Comparison of ENCODE assay signal across 20 mouse cellular contexts in genomic region chr6:114457299-114457698, GRCm38 (mm10). TPM values are rescaled to one million over a fixed set of nuclear protein-coding genes. Genes with fewer than 3 reads are reported as not detected.
DNase-seq lines count a peak whose midpoint lies in the region; ATAC-seq and TF ChIP-seq lines count a peak whose summit lies in the region.
"Had no signal": no experiment of that assay in that cellular context is flagged by ENCODE, and none has a peak within 500 bp of the region (broad histone marks: within the 10 kb centered on the region; RNA-seq: fewer than 3 reads in every experiment).

No protein-coding gene starts in this region.

- H3K9ac ChIP-seq in liver, postnatal 0 days (replicated peaks), result no peak overlapping the region
- no peak overlapping the region for H3K9ac ChIP-seq in liver, embryonic 11.5 days (ENCODE audit: low read depth, low read length)
- H3K9ac ChIP-seq in midbrain, embryonic 15.5 days, result no peak overlapping the region
- H3K9ac ChIP-seq: embryonic facial prominence, embryonic 12.5 days; forebrain, embryonic 13.5 days; heart, embryonic 15.5 days; liver, embryonic 13.5 days; midbrain, embryonic 12.5 days had no signal

- no peaks in the 10 kb centered on the region; the same call in 1 of the 2 replicates for H3K9me3 ChIP-seq in liver, postnatal 0 days (ENCODE audit: low read length)
- no peaks in the 10 kb centered on the region for H3K9me3 ChIP-seq in liver, embryonic 11.5 days (ENCODE audit: control insufficient read depth, low read length)
- H3K9me3 ChIP-seq in midbrain, embryonic 15.5 days, result no peaks in the 10 kb centered on the region
- H3K9me3 ChIP-seq: embryonic facial prominence, embryonic 12.5 days; forebrain, embryonic 13.5 days; heart, embryonic 15.5 days; liver, embryonic 13.5 days had no signal

- H3K27me3 ChIP-seq in liver, postnatal 0 days (ENCODE audit: insufficient read depth, low read length), result no peaks in the 10 kb centered on the region
- no peaks in the 10 kb centered on the region for H3K27me3 ChIP-seq in liver, embryonic 11.5 days (replicated peaks; ENCODE audit: control insufficient read depth, insufficient read depth, low read length)
- H3K27me3 ChIP-seq in kidney, adult 2 months (replicated peaks; ENCODE audit: control insufficient read depth, insufficient read depth, low read length), result no peaks in the 10 kb centered on the region
- H3K27me3 ChIP-seq in midbrain, embryonic 15.5 days (replicated peaks), result no peaks in the 10 kb centered on the region
- H3K27me3 ChIP-seq: embryonic facial prominence, embryonic 12.5 days; forebrain, embryonic 13.5 days; heart, embryonic 15.5 days; liver, embryonic 13.5 days; midbrain, embryonic 12.5 days had no signal

- H3K79me2 ChIP-seq in macrophage (ENCODE audit: inconsistent target), result no peaks in the 10 kb centered on the region

- no peak overlapping the region for H3K27ac ChIP-seq in liver, postnatal 0 days (ENCODE audit: low read depth)
- H3K27ac ChIP-seq in liver, embryonic 11.5 days (ENCODE audit: low read depth, low read length), result no peak overlapping the region
- peak overlapping the region; percentile 38; the same call in 1 of the 2 replicates for H3K27ac ChIP-seq in macrophage
- no peak overlapping the region for H3K27ac ChIP-seq in kidney, adult 2 months (ENCODE audit: insufficient read depth, low read depth, low read length)
- no peak overlapping the region for H3K27ac ChIP-seq in midbrain, embryonic 15.5 days
- H3K27ac ChIP-seq: embryonic facial prominence, embryonic 12.5 days; forebrain, embryonic 13.5 days; heart, embryonic 15.5 days; liver, embryonic 13.5 days; midbrain, embryonic 12.5 days had no signal

- H3K4me2 ChIP-seq in liver, postnatal 0 days (ENCODE audit: low read depth, low read length), result no peak overlapping the region
- H3K4me2 ChIP-seq in liver, embryonic 11.5 days, result no peak overlapping the region
- H3K4me2 ChIP-seq in midbrain, embryonic 15.5 days, result no peak overlapping the region
- H3K4me2 ChIP-seq: embryonic facial prominence, embryonic 12.5 days; forebrain, embryonic 13.5 days; heart, embryonic 15.5 days; liver, embryonic 13.5 days; midbrain, embryonic 12.5 days had no signal

- H3K4me1 ChIP-seq in liver, postnatal 0 days (ENCODE audit: insufficient read depth), result no peaks in the 10 kb centered on the region
- H3K4me1 ChIP-seq in liver, embryonic 11.5 days (replicated peaks; ENCODE audit: control insufficient read depth, insufficient read depth, low read length), result no peaks in the 10 kb centered on the region; the same call in 1 of the 2 replicates
- H3K4me1 ChIP-seq in kidney, adult 2 months (ENCODE audit: control insufficient read depth, insufficient read depth, low read length), result no peaks in the 10 kb centered on the region
- H3K4me1 ChIP-seq in midbrain, embryonic 15.5 days, result peaks cover 6% of the 10 kb centered on the region; the same call in 1 of the 2 replicates
- H3K4me1 ChIP-seq: liver, embryonic 13.5 days had no signal

- TF ChIP-seq CTCF in liver, postnatal 0 days (IDR thresholded peaks at IDR 0.05; ENCODE audit: low read depth), result no peak
- TF ChIP-seq CTCF in kidney, adult 2 months (conservative IDR thresholded peaks at IDR 0.05; ENCODE audit: insufficient read depth, insufficient read length, low read depth, low read length), result no peak

- no peaks in the 10 kb centered on the region for H3K36me3 ChIP-seq in liver, postnatal 0 days (replicated peaks; ENCODE audit: insufficient read depth, low read length)
- H3K36me3 ChIP-seq in liver, embryonic 11.5 days (ENCODE audit: control insufficient read depth, insufficient read depth, low read length), result no peaks in the 10 kb centered on the region
- H3K36me3 ChIP-seq in macrophage (ENCODE audit: inconsistent target), result no peaks in the 10 kb centered on the region
- H3K36me3 ChIP-seq in kidney, adult 2 months (ENCODE audit: control insufficient read depth, insufficient read depth, low read length), result no peaks in the 10 kb centered on the region
- H3K36me3 ChIP-seq in midbrain, embryonic 15.5 days (replicated peaks), result no peaks in the 10 kb centered on the region
- H3K36me3 ChIP-seq: embryonic facial prominence, embryonic 12.5 days; heart, embryonic 15.5 days; liver, embryonic 13.5 days; midbrain, embryonic 12.5 days had no signal

- peak; percentile 4; the same call in 1 of the 2 replicates for ATAC-seq in liver, postnatal 0 days
- no peak for ATAC-seq in liver, embryonic 11.5 days (replicated peaks; ENCODE audit: low FRiP score)
- no peak for ATAC-seq in midbrain, embryonic 15.5 days (replicated peaks)
- ATAC-seq: forebrain, embryonic 13.5 days had no signal

- no peak overlapping the region for H3K4me3 ChIP-seq in liver, postnatal 0 days (ENCODE audit: low read depth, low read length)
- H3K4me3 ChIP-seq in liver, embryonic 11.5 days (ENCODE audit: low read depth, low read length), result no peak overlapping the region
- no peak overlapping the region for H3K4me3 ChIP-seq in macrophage (ENCODE audit: inconsistent target)
- H3K4me3 ChIP-seq in kidney, adult 2 months (ENCODE audit: insufficient read depth, low read depth, low read length), result no peak overlapping the region
- H3K4me3 ChIP-seq in midbrain, embryonic 15.5 days, result no peak overlapping the region
- H3K4me3 ChIP-seq: embryonic facial prominence, embryonic 12.5 days; erythroblast, embryonic 14.5 days; forebrain, embryonic 13.5 days; heart, embryonic 15.5 days; liver, embryonic 13.5 days; midbrain, embryonic 12.5 days; myocyte had no signal

- TF ChIP-seq POLR2A in kidney, adult 2 months (IDR thresholded peaks at IDR 0.05; ENCODE audit: low read depth, low read length), result no peak

- WGBS in liver, postnatal 0 days (ENCODE audit: insufficient replicate concordance), result 41% methylated on average over 3 of the region's 3 CpGs
- WGBS in liver, embryonic 11.5 days, result 48% methylated on average over 3 of the region's 3 CpGs
- WGBS in macrophage (ENCODE audit: missing documents), result 6% methylated on average over 3 of the region's 3 CpGs
- 88% methylated on average over 3 of the region's 3 CpGs for WGBS in kidney, adult 2 months
- 85% methylated on average over 3 of the region's 3 CpGs for WGBS in midbrain, embryonic 15.5 days

- DNase-seq in liver, postnatal 0 days, result no peak
- no peak for DNase-seq in liver, embryonic 11.5 days (ENCODE audit: low spot score)
- DNase-seq in 3134 (ENCODE audit: extremely low read depth, insufficient read length, low spot score), result peak; percentile 61
- peak; percentile 31 for DNase-seq in adrenal gland, adult 8-10 months
- DNase-seq in kidney, adult 2 months, result no peak
- DNase-seq: cerebellum, adult 9-10 months; gastrocnemius, postnatal 10 days; kidney, adult 11 months; kidney, postnatal 14 days; left cerebral cortex, postnatal 4 days; liver, embryonic 13.5 days; retina, postnatal 1 day had no signal

- no peak for TF ChIP-seq EP300 in liver, postnatal 0 days (IDR thresholded peaks at IDR 0.05; ENCODE audit: low read depth)

RNA-seq across cellular contexts. Expression of gene Hrh1, which starts 59.6 kb away (rescaled TPM):
- polyA plus RNA-seq in liver, postnatal 0 days (2015; fragmentation: Nextera tagmentation; extraction: Ambion mirVana), result not detected in 2 replicates
- polyA plus RNA-seq in liver, embryonic 11.5 days (2014; fragmentation: Nextera tagmentation; extraction: Ambion mirVana), result 0.04 TPM in 1 of 2 replicates, not detected in the other
- total RNA-seq in adrenal gland, adult 8-10 months (2022), result 1 to 10 TPM; 1.0 to 2.7 (median 2.3) TPM
- total RNA-seq in macrophage (2018; cell fraction: chromatin; rRNA removed), result 1 to 10 TPM in 6 of 26 experiments, under 1 TPM in 14, not detected in 6; 0.18 to 3.1 (median 0.74) TPM
- total RNA-seq in macrophage (2018; cell fraction: cytosol; rRNA removed), result under 1 TPM; 0.03 to 0.67 (median 0.27) TPM
- 1 to 10 TPM in 7 of 26 experiments, under 1 TPM in 18, not detected in 1; 0.12 to 4.8 (median 0.44) TPM for total RNA-seq in macrophage (2018; cell fraction: nucleus; rRNA removed)
- polyA plus RNA-seq in macrophage (2018), result 0.27 to 0.90 TPM (median 0.37 TPM) in 3 replicates
- 0.23 and 0.34 TPM in 2 replicates for polyA plus RNA-seq in kidney, adult 2 months (2012; rRNA removed)
- polyA plus RNA-seq in midbrain, embryonic 15.5 days (2015; fragmentation: Nextera tagmentation; extraction: Ambion mirVana), result 0.89 and 0.93 TPM in 2 replicates
- polyA plus RNA-seq: liver, embryonic 13.5 days had no signal

Comparison
In these comparisons a context has a peak if more than half of its experiments do, and no peak if none do; other contexts are left out.
1. DNase-seq: peak in 3134 (single experiment) and adrenal gland, adult 8-10 months (single experiment); none in liver, postnatal 0 days (single experiment), liver, embryonic 11.5 days (single experiment) and kidney, adult 2 months (single experiment).